Mouse (Mus musculus) frontal cortex, postnatal 10 days (tissue): ENCODE measurements around the gene Lsm11.

Experiments
- DNase-seq, 2 experiments: peaks; one replicate each; pipeline ENCODE4 v3.0.0; 2022; ENCODE audit warnings: low spot score in 2 of 2, mixed read lengths in 1 of 2

Lsm11 gene

DNA sequence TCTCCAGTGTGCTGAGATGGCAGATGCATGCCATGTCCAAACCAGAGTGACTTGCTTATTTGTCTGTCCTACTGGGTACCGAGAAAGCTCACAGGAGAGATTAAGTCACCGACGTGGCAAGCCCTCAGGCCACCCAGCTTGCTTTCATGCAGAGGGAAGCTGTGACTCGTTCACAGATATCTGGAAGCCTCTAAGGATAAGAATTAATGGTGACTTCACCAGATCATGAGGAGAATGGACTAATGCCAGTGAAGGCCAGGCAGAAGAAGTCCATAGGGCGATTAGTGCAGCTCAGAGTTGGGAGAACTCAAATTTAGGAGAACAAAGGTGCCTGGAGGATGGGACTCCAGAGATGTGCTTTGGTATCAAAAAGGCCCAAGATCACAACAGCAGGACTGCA, 17.3 kb downstream of the Lsm11 start:
- no peak for DNase-seq

DNA sequence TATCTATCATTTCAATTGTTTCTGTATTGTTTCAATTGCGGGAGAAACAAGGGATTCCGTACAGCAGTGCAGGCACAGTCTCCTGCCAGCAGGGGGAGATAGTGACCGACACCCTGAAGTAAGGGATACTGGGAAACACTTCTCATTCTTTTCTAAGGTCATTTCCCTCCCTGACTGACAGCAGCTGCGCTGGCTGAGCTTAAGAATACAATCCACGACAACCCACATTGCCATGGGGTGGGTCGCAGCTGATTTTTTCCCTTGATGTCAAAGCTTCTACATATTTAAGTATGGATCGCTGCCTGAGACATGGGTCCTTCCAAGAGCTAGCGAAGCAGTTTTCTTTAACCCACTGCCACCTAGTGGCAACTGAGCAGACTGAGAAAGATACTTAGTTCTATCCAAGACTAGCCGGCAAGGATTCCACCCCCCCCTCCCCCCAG, 18.1 kb downstream of the Lsm11 start:
- DNase-seq = peak; percentile 47 to 69

DNA sequence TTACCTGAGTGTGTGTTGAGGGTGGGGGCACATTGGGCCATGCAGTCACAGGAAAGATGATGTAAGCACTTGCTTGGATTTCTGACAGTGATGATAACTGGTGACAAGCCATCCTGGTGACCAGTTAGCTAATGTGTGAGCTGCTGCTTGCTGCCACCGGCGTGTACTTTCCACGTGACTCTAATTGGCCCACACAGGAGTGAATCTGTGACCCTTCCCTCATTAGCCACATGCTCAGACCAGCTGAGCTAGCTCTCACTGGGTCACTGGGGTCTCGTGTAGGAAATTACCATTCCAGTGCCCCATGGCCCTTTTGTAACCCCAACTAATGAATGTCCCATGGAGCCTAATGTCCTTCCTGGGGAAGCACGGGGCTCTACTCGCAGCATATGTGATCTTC, 19.3 kb downstream of the Lsm11 start:
- no peak for DNase-seq

DNA sequence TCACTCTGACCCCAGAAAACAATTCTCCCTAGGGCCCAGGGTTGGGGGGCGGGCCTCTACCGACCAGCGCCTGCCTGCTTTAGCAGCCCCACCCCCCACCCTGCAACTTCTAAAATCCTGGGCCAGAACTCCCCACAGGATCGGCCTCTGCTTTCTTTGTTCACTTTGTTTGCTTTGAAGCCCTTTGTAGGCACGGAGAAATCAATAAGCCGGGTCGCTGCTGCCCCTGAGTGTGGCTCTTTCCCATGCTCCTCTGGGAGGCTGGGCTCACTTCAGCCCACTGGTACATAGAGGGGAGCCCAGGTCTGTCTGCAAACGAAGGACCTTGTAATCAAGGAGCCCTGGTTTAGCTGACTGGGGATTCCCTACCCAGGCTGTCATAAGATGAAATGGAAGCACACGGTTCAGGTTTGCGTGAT, 23.2 kb downstream of the Lsm11 start:
- DNase-seq = no peak

DNA sequence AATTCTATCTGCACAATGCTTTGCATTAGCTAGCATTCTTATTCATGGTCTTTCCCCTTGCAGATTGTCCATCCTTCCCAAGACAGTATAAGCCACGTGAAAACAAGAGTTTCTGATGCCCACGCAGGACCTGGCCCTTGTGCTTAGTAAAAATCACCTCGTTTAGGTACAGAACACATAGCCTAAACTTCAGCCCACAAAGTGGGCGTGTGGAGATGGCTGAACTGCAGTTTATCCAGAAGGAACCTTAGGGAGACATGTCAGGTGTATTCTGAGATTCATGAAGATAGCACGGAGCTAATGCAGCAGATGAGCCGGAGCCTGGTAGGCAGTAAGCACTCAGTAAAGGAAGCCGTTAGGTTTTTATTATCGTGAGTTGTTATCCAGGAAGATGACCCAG, 23.7 kb downstream of the Lsm11 start:
- no peak for DNase-seq

DNA sequence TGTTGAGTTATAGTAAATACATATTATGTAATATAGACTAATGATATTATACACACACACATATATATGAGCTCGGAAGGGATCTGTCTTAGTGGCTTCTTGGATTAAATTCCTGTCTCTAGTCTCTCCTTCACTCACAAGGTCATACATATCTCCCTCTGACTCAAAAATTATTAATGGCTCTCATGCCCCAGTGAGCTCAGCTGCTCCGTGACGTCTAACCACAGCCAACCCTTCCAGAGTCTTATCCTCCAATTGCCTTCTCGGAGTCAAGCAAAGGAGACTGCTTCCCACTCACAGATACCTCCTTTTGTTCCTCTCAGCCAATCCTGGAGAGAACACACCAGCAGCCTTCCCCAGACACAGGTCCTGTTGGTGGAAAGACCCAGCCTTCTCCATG, 25.9 kb downstream of the Lsm11 start:
- DNase-seq = no peak

DNA sequence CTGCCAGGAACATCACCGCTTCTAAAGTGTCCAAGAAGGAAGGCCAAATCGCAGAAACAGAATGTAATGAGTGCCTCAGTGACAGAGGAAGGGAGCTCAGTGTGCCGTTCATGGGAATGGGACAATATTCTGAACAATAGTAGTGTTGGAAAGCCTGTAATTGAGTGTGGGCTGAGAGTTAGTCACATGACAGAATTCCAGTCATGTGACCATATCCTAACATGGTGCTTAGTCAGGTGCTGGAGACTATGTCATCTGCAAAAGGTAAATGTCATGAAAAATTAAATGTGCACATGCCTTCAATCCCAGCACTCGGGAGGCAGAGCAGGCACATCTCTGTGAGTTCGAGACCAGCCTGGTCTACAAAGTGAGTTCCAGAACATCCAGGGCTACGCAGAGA, 26.7 kb downstream of the Lsm11 start:
- DNase-seq = no peak

DNA sequence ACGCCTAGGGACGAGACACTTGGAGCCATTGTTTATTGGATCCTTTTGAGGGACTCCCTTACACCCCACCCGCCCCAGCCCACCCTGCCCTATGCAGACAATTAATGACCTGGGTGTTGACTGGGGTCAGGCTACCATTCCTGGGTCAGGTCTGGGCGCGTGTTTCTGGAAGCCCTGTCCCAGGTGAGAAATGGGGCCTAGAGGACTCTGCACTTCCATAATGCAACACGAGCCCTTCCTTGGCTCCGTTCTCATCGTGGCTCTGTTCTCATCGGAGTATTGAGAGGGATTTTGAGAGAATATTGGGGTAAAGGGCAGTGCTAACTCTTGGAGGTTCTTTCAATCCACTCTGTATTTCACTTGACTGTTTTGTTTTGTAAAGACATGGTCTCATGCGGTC, 28.5 kb downstream of the Lsm11 start:
- no peak for DNase-seq

DNA sequence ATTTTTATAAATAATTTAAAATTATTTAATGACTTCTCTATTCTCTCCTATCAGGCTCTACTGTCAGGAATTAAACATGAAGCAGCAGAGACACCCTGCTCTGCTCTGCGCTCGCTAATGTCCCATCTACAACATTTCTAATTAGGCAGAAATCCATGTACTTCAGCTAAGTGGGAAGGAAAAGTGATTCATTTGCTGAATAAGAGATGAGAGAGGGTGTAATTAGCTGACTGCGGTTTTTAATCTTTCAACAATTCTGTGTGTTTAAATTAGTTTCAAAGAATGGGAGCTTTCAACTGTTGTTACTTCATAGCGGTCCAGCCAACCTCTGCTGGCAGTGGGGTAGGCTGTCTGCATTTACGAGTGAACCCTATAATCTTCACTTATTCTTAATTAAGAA, 34.0 kb downstream of the Lsm11 start:
- no peak for DNase-seq

DNA sequence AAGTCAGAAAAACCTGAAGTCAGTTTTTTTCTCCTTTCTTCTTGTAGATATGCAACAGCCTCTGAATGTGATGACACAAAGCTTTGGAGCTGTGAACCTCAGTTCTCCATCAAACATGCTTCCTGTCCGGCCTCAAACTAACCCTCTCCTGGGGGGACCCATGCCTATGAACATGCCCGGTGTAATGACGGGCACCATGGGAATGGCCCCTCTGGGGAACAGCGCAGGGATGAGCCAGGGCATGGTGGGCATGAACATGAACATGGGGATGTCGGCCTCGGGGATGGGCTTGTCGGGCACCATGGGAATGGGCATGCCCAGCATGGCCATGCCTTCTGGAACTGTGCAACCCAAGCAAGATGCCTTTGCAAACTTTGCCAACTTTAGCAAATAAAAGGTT, 35.8 kb downstream of the Lsm11 start:
- no peak for DNase-seq

DNA sequence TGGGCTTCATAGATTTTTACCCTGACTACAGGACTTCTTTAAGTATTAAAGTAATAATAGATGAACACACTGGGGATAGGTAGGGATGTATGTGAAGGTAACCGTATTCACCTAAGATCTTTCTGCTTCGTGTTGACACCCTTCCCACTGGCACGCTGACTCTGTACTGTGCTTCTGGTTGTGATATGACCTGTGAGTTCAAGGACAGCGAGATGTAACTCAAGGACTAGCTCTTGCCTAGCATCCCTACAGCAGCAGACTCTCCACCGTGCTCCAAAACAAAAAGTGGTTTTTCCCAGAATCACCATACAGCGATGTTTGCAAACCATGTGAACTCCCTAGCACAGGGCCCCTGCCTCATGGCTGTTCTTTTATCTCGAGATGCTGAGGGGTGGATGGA, 36.7 kb downstream of the Lsm11 start:
- no peak for DNase-seq

DNA sequence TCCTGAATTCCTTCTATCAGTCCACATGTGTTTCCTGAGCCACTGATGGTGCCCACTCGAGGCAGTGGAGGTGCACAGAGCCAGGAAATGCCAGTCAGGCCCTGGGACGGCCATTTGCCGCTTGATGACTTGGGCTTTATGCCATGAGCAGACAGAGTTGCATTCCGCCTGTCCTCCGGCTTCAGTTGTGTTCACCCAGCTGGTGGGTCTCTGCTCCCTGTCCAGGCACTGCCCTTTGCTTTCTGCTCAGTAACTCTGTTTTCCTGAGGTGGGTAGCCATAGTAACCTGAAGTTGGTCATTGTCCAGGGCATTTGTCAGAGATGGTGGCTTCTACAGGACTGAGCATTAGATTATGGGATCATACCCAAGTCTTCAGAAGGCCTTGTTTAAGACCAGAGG, 37.4 kb downstream of the Lsm11 start:
- no peak for DNase-seq

DNA sequence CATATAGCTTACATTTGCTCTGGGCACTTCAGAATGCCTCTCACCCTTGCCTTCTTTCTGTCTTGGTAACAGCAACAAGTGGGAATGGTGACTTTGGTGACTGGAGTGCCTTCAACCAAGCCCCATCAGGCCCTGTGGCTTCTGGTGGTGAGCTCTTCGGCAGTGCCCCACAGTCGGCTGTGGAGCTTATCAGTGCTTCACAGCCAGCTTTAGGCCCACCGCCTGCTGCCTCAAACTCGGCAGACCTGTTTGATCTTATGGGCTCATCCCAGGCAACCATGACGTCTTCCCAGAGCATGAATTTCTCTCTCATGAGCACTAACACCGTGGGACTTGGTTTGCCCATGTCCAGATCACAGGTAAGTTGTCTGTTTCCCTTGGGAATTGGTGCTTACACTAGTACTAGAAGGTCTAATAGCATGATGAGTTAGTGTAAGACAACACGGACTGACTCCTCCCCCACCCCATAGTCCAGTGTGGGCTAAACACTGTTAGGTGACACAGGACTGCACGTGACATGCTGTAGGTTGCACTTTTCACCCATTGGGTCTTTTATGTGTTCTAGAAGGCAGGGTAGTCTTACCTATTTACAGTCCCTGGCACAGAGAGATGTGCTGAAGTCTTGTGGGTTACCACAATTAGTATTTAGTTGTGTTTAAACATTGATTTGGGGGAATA, 38.5 kb downstream of the Lsm11 start:
- DNase-seq = no peak

DNA sequence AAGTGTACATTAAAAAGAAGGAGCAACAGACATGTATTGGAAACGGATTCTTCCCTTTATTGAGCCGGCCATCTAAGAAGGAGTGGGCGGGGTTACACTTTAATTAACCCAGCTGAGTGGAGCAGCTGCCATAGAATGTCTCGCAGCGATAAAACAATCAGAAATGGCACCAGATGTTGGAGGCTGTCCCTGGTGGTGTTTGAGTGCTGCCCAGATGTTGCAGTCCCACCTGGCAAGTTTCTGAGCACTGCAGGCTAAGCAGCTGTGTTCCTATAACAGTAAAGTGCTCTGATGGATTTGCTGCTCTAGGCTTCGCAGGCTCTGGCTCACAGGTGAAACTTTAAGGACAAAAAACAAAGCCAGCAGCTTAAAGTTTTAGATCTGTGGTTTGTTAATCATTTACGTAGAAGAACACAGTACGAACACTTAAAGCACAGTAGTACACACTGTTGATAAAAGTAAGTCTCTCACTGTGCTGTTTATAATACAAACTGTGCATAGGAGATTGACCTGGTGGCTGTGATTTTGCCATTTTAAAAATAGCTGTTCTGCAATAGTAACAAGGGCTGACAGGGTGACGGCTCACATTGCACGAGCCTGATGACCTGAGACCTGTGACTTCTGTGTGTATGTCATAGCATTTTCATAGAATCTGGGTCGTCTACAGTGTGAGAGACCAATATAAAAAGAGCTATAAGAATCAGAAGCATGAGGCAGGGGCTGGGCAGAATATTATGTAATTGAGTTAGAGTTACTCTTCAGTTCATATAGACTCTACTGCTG, 44.3 kb downstream of the Lsm11 start:
- no peak for DNase-seq

DNA sequence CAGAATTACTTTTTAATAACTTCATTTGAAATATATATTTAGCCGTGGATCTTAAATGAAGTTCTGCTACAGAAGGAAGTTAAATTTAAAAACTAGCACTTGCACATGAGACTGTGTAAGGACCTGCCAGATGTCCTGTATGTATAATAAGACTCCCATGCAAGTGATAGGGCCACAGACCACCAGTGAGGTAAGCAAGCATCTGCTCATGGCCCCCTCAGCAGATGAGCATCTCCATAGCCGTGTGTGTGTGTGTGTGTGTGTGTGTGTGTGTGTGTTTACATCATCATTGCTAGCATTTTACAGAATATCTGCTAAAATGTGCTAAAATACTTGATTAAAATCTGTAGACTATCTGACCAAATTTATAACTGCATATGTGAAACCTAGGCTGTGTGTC, 47.3 kb downstream of the Lsm11 start:
- peak in 1 of 2 experiments; percentile 22 for DNase-seq

DNA sequence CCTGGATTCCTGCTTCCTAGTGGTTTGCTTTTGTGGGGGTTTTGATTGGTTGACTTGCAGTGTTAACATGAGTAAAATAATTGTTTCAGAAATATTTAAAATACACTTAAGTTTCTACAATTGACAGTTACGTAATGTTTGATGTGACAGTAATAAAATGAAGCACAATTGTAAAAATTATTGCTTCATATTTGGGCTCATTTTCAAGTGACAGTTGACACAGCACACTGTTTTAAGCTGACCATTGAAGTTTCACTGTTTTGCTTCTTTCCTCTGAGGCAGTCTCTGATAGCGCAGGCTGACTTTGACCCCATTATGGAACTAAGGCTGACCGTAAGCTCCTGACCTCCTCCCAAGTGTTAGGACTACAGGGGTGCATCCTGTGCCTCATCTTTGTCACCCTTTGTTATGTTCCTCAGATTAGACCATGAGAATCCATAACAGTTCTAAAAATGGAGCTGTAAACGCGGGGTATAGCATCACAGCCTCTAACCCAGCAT, 51.8 kb downstream of the Lsm11 start:
- no peak for DNase-seq

DNA sequence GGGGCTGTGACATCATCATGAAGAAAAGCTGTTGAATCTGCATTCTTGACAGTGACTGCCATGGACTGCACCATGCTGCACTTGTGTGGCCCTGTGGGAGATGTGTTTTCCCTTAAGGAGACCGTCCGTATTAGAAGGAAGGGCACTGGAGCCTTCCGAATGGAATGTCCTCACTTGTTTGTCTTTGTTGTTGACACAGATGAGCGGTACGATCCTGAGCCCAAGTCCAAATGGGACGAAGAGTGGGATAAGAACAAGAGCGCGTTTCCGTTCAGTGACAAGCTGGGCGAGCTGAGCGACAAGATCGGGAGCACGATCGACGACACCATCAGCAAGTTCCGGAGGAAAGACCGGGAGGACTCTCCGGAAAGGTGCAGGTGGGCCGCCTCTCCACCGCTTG, 54.3 kb downstream of the Lsm11 start:
- DNase-seq = no peak

DNA sequence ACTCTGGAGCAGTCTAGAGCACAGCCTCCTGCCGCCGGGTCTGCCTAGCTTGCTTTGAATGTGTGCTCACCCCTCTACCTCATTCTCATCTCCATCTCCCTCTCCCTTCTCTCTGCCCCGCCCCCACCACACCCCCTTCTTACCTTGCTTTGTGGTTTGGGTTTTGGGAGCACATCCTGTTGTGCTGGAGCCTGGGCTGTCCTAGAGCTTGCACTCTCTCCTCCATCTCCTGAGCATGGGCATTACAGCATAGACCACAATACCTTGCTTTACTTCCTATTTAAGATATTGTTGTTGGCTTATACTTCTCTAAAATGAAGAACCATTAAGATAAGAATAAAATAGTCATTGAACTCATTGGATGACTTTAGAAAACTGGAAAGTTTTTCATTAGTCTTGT, 54.8 kb downstream of the Lsm11 start:
- DNase-seq = no peak

DNA sequence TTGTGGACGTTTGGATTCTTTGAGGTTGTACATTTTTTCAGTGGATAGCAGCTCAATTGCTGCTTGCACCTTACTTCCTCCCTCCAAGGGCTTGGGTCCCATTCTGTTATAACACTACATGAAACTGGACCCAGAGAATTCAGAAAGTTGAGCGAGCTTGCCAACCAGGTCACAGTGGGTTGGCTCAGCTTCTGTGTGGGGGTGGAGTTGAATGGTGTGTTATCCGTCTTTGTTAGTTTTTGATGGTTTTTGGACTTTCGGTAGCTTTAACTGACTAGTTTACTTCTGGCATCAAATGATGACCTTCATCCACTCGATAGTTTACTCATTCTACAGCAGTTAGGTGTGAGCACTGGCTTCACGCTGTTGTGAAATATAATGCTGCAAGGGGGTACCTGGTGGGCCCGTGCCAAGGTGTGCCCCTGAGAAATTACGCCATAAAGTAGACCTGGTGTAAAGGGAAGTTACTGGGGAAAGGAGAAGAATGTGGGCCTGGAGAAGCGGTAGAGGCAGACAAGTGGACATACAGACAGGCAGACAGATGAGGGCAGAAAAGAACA, 56.2 kb downstream of the Lsm11 start:
- DNase-seq = no peak

DNA sequence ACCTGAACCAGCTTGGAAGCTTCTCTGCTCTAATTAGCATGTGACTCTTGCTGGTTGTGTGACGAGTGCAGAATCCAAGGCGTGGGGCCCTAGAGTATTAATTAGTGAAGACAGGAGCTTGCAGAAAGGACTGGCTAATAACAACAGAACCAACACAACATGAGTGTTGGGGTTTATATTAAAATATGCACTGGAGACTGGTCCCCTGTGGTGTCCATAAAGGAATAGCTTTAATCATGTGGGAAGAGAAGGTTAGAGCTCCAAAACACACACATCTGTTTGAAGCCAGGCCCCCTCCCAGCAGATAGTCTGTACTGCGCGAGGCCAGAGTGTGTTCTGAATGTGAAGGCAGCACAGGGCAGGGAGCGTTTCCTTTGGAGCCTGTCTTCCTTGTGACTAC, 58.1 kb downstream of the Lsm11 start:
- no peak for DNase-seq

DNA sequence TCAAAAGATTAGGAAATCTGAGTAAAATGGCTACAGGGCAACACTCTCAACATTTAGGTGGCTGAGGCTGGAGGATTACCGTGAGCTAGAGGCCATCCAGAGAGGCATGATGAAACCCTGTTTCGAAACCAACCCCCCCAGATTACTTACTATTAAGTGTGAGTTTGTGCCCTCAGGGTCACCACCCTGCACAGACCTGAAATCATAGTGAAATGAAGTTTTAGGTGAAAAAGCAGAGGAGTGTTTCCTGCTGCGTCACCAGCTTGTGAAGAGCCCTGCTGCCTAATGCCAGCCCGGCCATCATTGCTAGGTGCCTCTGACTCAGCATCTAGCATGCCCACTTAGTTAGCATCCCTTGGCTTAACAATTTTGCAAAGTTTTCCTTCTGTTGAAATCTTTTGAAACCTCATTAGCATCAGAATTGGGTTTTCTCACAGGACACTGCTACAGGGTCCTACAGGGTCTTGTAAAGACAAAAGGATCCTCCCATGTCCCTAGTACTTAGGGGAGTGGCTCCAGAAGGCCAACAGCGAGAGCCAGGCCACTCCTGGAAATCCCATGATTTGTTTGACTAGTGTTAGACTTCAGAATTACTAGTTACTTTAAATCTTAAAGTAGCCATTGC, 59.0 kb downstream of the Lsm11 start:
- DNase-seq = no peak

DNA sequence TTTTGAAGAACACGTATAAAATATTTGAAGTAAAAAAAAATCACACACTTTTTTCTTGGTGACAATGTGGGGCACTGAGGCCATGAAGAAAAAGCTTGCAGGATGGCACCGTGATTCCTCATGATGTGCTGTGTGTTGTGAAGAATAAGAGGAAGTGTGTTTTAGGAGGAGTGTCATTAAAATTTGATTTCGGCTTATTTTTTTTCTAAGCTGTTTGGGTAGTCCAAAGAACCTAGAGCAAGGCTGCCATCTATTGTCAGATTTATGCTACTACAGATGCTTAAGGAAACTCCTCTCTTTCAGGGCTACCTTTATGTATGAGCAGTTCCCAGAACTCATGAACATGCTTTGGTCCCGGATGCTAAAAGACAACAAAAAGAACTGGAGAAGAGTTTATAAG, 60.7 kb downstream of the Lsm11 start:
- DNase-seq = no peak
